Mouse (Mus musculus) erythroblast, embryonic 14.5 days (primary cell): ENCODE data around the gene Taf1. TPM values are rescaled to one million over a fixed set of nuclear protein-coding genes. Genes with fewer than 3 reads are reported as not detected.
A peak's percentile ranks its signal among the peaks of the same experiment; 100 is the strongest.
"Not testable (repeated sequence)": the region's sequence is repeated elsewhere in the genome, so short reads cannot be mapped to it uniquely, and the experiment has no call there.

Experiments used
- H3K27me3 ChIP-seq: 2 replicates; pipeline ENCODE4 v1.6.1; 2012; ENCODE audit warnings: inconsistent platforms; ENCODE audit not compliant: control insufficient read depth
- H3K36me3 ChIP-seq: 2 replicates; pipeline ENCODE4 v1.6.1; 2012; ENCODE audit warnings: mild to moderate bottlenecking, inconsistent platforms; ENCODE audit not compliant: control insufficient read depth
- H3K4me1 ChIP-seq: 2 replicates; pipeline ENCODE4 v1.6.1; 2012; ENCODE audit warnings: inconsistent platforms; ENCODE audit not compliant: control insufficient read depth
- H3K4me3 ChIP-seq: replicated peaks from 2 replicates; pipeline ENCODE3; 2012; ENCODE audit warnings: moderate library complexity, mild to moderate bottlenecking, inconsistent platforms
- H3K9me3 ChIP-seq: 2 replicates; pipeline ENCODE4 v1.6.1; 2012; ENCODE audit warnings: low read length, inconsistent platforms, mixed read lengths; ENCODE audit not compliant: control insufficient read depth
- GATA1 ChIP-seq: IDR thresholded peaks from 2 replicates; pipeline ENCODE4 v1.6.1; 2012; ENCODE audit warnings: low read length, inconsistent platforms, mixed read lengths
- TAL1 ChIP-seq: IDR thresholded peaks from 3 replicates; pipeline ENCODE4 v1.6.1; 2012; ENCODE audit warnings: low read length, inconsistent platforms, mixed read lengths
- polyA plus RNA-seq: library from polyadenylated mRNA; stranded (reverse); fragments of >175 nt; gene quantifications from 2 replicates; pipeline ENCODE4 v1.2.3, GENCODE M21; 2012

Taf1 gene
- 0.39 and 0.65 TPM in 2 replicates for polyA plus RNA-seq

DNA sequence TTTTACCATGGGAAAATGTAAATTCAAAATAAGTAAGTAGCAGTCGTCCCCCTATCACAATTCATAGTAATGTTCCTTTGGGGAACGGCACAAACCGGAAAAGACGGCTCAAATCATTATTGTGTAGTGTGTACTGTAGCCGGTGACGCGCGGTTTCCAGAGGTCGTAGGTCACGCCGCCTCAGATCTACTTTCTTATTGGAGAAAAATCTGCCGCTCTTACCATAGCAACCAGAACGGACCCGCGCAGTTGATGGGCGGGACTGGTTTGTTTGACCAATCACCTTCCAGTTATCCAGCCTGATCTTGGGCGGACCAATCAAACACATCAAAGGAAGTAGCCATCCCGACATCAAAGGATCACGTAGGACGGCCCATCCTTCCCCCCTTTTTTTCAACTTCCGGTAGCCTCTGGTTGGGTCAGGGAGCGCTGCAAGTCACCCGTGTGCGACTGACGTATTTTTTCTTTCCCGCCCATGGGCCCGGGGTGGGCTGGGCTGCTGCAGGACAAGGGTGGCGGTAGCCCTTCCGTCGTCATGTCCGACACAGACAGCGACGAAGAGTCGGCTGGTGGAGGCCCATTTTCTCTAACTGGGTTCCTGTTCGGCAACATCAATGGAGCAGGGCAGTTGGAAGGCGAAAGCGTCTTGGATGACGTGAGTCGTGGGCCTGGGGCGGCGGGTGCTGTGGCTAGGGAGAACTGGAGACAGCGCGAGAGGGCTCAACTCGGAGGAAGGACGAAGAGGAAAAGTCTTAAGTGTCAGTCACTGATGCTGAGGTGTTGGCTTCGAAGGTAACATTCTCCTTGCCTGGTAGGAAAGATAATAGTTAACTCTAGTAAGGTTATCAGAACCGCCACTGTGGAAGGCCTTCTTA is at the start of gene Taf1:
TSS of gene Taf1 (plus strand) at position 388 of the 875 bp plus-strand sequence.
- peaks cover 10% of the 10 kb centered on the region for H3K4me1 ChIP-seq
- H3K4me3 ChIP-seq = peak within 1 kb of the TSS; percentile 75
- H3K36me3 ChIP-seq = peaks cover 32% of the 10 kb centered on the region
- TF ChIP-seq TAL1 = no peak
- TF ChIP-seq GATA1 = no peak
- H3K27me3 ChIP-seq = no peaks in the 10 kb centered on the region; the same call in 1 of the 2 replicates
- 0 out of 2 replicates have a peak, but pooled peaks cover 2% of the 10 kb centered on the region for H3K9me3 ChIP-seq

- not testable (repeated sequence) for H3K4me1 ChIP-seq, H3K36me3 ChIP-seq, H3K4me3 ChIP-seq, H3K27me3 ChIP-seq, H3K9me3 ChIP-seq
Measured at GRCm38 (mm10) chrX:101486487-101487152, 45.9 kb upstream of the Taf1 start.

DNA sequence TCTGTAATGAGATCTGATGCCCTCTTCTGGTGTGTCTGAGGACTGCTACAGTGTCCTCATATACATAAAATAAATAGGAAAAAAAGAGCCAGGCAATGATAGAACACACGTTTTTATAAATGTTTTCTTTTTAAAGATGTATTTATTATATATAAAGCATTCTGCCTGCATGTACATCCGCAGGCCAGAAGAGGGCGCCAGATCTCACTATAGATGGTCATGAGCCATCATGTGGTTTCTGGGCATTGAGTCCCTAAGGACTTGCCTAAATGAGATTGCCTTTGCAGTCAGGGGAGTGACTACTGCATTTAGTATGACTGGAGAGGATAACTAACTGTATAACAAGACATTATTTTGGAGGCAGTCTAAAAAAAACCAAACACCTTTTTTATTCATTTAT is 27.9 kb upstream of the Taf1 start:
- Histone ChIP-seq H3K4me3 (no peak overlapping the region), H3K4me1 (no peaks in the 10 kb centered on the region), H3K27me3 (no peaks in the 10 kb centered on the region), H3K9me3 (no peaks in the 10 kb centered on the region), H3K36me3 (no peaks in the 10 kb centered on the region)
- TF ChIP-seq TAL1 (no peak), GATA1 (no peak)

DNA sequence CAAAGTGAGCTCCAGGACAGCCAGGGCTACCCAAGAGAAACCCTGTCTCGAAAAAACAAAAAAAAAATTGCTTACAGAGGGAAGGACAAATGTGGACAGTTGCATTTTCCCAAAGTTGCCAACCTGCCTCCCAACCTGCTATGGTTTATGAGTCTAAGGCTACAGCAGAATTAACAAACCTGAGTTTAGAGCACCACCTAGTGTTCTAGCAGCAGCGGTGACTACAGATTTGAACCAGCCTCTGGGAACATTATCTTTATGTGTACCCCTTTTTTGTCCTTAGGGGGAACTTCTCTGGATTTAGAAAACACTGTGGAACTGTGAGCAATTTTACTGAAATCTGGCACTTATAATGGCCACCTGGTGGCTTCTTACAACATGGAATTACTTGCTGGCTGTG is 16.8 kb upstream of the Taf1 start:
- H3K4me1 ChIP-seq = no peaks in the 10 kb centered on the region
- no peak overlapping the region for H3K4me3 ChIP-seq
- TF ChIP-seq GATA1 (no peak), TAL1 (no peak)
- H3K36me3 ChIP-seq = no peaks in the 10 kb centered on the region
- no peaks in the 10 kb centered on the region for H3K9me3 ChIP-seq
- H3K27me3 ChIP-seq = no peaks in the 10 kb centered on the region

DNA sequence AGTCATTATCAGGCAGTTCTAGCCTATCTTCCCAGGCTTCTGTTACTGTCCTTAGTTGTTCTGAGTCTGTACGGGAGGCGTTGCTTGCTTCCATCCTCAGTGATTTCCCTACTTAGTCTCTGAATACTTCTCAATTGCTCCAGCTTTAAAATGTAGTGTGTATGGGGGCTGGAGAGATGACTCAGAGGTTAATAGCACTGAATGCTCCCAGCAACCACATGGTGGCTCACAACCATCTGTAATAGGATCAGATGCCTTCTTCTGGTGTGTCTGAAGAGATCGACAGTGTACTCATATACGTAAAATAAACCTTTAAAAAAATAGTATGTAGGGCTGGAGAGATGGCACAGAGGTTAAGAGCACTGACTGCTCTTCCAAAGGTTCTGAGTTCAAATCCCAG is 14.5 kb upstream of the Taf1 start:
- Histone ChIP-seq H3K36me3 (no peaks in the 10 kb centered on the region), H3K27me3 (no peaks in the 10 kb centered on the region), H3K4me1 (no peaks in the 10 kb centered on the region), H3K9me3 (no peaks in the 10 kb centered on the region), H3K4me3 (no peak overlapping the region)
- TF ChIP-seq GATA1 (no peak), TAL1 (no peak)

- Histone ChIP-seq H3K4me1 (peaks cover 1% of the 10 kb centered on the region; the same call in 1 of the 2 replicates), H3K9me3 (no peaks in the 10 kb centered on the region), H3K36me3 (no peaks in the 10 kb centered on the region), H3K4me3 (peak overlapping the region; percentile 32), H3K27me3 (no peaks in the 10 kb centered on the region)
- TF ChIP-seq GATA1 = no peak
- no peak for TF ChIP-seq TAL1
Measured at GRCm38 (mm10) chrX:101522027-101522426, 10.5 kb upstream of the Taf1 start.

GRCm38 (mm10) chrX:101527356-101527755 is 5.2 kb upstream of the Taf1 start:
- H3K4me3 ChIP-seq = peak overlapping the region; percentile 62
- TF ChIP-seq GATA1 (no peak), TAL1 (no peak)
- H3K4me1 ChIP-seq = peaks cover 5% of the 10 kb centered on the region
- H3K9me3 ChIP-seq = no peaks in the 10 kb centered on the region
- no peaks in the 10 kb centered on the region for H3K36me3 ChIP-seq
- H3K27me3 ChIP-seq = no peaks in the 10 kb centered on the region

GRCm38 (mm10) chrX:101585455-101585854 is 52.9 kb downstream of the Taf1 start:
- TF ChIP-seq GATA1 = no peak
- TF ChIP-seq TAL1 = no peak
- no peaks in the 10 kb centered on the region for H3K27me3 ChIP-seq
- no peaks in the 10 kb centered on the region for H3K4me1 ChIP-seq

DNA sequence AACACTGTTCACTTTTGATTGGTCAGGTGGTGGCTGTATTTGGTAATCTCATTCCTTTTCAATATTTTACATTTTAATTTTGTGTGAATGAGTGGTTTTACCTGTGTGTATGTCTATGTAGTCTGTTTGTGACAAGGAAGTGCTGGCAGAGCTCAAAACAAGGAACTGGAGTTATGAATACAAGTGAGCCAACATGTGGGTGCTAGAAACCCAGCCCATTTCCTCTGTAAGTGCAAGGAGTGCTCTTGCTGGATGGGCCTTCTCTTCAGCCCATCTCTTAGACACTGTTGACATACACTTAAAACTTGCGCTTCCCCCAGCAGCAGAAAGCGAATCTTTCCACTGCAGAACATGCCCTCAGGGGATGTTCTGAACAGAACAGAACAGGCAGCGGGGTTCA is 83.6 kb downstream of the Taf1 start:
- H3K4me1 ChIP-seq = no peaks in the 10 kb centered on the region
- H3K4me3 ChIP-seq = no peak overlapping the region

More at GRCm38 (mm10) chrX:101585455-101585854, 52.9 kb downstream of the Taf1 start:
- Histone ChIP-seq H3K36me3 (peaks cover 40% of the 10 kb centered on the region), H3K4me3 (no peak overlapping the region), H3K9me3 (no peaks in the 10 kb centered on the region)

More for the DNA sequence above, 83.6 kb downstream of the Taf1 start:
- H3K27me3 ChIP-seq = peaks cover 3% of the 10 kb centered on the region; the same call in 1 of the 2 replicates
- TF ChIP-seq TAL1 = no peak
- TF ChIP-seq GATA1 = no peak
- no peaks in the 10 kb centered on the region for H3K9me3 ChIP-seq
- no peaks in the 10 kb centered on the region for H3K36me3 ChIP-seq
